Mouse (Mus musculus) liver, embryonic 12.5 days (tissue): ENCODE measurements around the gene Psmb7. TPM values are rescaled to one million over a fixed set of nuclear protein-coding genes. Genes with fewer than 3 reads are reported as not detected.
A peak's percentile ranks its signal among the peaks of the same experiment; 100 is the strongest.

ENCODE experiments used
- ATAC-seq: fragments of 200-750 bp; cut with Nextera tagmentation; 2 replicates; pipeline ENCODE4 v1.8.0; 2017; ENCODE audit warnings: moderate number of reproducible peaks, mild to moderate bottlenecking, moderate library complexity
- H3K27ac ChIP-seq: fragments of 300-500 bp; sonication (generic); 2 replicates; pipeline ENCODE4 v1.5.1; 2016; ENCODE audit warnings: mild to moderate bottlenecking
- H3K27me3 ChIP-seq: fragments of 300-500 bp; sonication (generic); replicated peaks from 2 replicates; pipeline ENCODE4 v1.6.1; 2016; ENCODE audit warnings: mild to moderate bottlenecking, moderate library complexity
- H3K36me3 ChIP-seq: fragments of 300-500 bp; sonication (generic); 2 replicates; pipeline ENCODE4 v1.6.1; 2016; ENCODE audit warnings: mild to moderate bottlenecking, moderate library complexity
- H3K4me1 ChIP-seq: fragments of 300-500 bp; sonication (generic); 2 replicates; pipeline ENCODE4 v1.6.1; 2016
- H3K4me2 ChIP-seq: fragments of 300-500 bp; sonication (generic); 2 replicates; pipeline ENCODE4 v1.6.1; 2016; ENCODE audit warnings: mild to moderate bottlenecking, moderate library complexity
- H3K4me3 ChIP-seq: fragments of 300-500 bp; sonication (generic); 2 replicates; pipeline ENCODE4 v1.5.1; 2016; ENCODE audit warnings: mild to moderate bottlenecking, moderate library complexity
- H3K9ac ChIP-seq: fragments of 300-500 bp; sonication (generic); 2 replicates; pipeline ENCODE4 v1.6.1; 2016; ENCODE audit warnings: mild to moderate bottlenecking, moderate library complexity
- H3K9me3 ChIP-seq: fragments of 300-500 bp; sonication (generic); replicated peaks from 2 replicates; pipeline ENCODE4 v1.6.1; 2016; ENCODE audit warnings: mild to moderate bottlenecking, moderate library complexity
- WGBS: fragments of 180-500 bp; shearing (Covaris S2); methylation state at CpG from one replicate; pipeline ENCODE4 v1.1.7; 2016; ENCODE audit not compliant: insufficient replicate concordance; 5-methylcytosine and 5-hydroxymethylcytosine counted together
- polyA plus RNA-seq: library from polyadenylated mRNA; unstranded; fragments of >200 nt; fragmentation: Nextera tagmentation; extraction: Ambion mirVana; gene quantifications from 2 replicates; pipeline ENCODE4 v1.2.1, GENCODE M21; 2016

Psmb7 gene
- polyA plus RNA-seq, 1 experiment from 2014 or later, result 195 TPM

GRCm38 (mm10) chr2:38612596-38612995 is 31.3 kb downstream of the Psmb7 start:
- no peak overlapping the region for H3K4me3 ChIP-seq
- H3K27me3 ChIP-seq, result no peaks in the 10 kb centered on the region
- no peak overlapping the region for H3K4me2 ChIP-seq
- no peak overlapping the region for H3K9ac ChIP-seq
- H3K36me3 ChIP-seq, result peaks cover 61% of the 10 kb centered on the region
- ATAC-seq, result no peak
- peaks cover 25% of the 10 kb centered on the region for H3K4me1 ChIP-seq
- 87% methylated on average over 6 of the region's 6 CpGs for WGBS
- H3K9me3 ChIP-seq, result no peaks in the 10 kb centered on the region
- H3K27ac ChIP-seq, result no peak overlapping the region

GRCm38 (mm10) chr2:38610161-38610560 is 33.7 kb downstream of the Psmb7 start:
- 75% methylated on average over 2 of the region's 2 CpGs for WGBS
- Histone ChIP-seq H3K9me3 (no peaks in the 10 kb centered on the region), H3K36me3 (peaks cover 63% of the 10 kb centered on the region), H3K27me3 (no peaks in the 10 kb centered on the region), H3K4me1 (peaks cover 6% of the 10 kb centered on the region; the same call in 1 of the 2 replicates), H3K27ac (no peak overlapping the region), H3K9ac (no peak overlapping the region), H3K4me3 (no peak overlapping the region), H3K4me2 (no peak overlapping the region)
- ATAC-seq, result no peak

GRCm38 (mm10) chr2:38609310-38609709 is 34.6 kb downstream of the Psmb7 start:
- no peak for ATAC-seq
- 94% methylated on average over 11 of the region's 11 CpGs for WGBS
- Histone ChIP-seq H3K9me3 (no peaks in the 10 kb centered on the region), H3K27me3 (no peaks in the 10 kb centered on the region), H3K9ac (no peak overlapping the region), H3K36me3 (peaks cover 60% of the 10 kb centered on the region), H3K4me3 (no peak overlapping the region), H3K4me1 (peaks cover 6% of the 10 kb centered on the region; the same call in 1 of the 2 replicates), H3K4me2 (no peak overlapping the region), H3K27ac (no peak overlapping the region)

GRCm38 (mm10) chr2:38608831-38609309 is 35.0 kb downstream of the Psmb7 start:
- Histone ChIP-seq H3K27me3 (no peaks in the 10 kb centered on the region), H3K4me1 (peaks cover 6% of the 10 kb centered on the region; the same call in 1 of the 2 replicates), H3K4me3 (no peak overlapping the region), H3K4me2 (no peak overlapping the region), H3K9me3 (no peaks in the 10 kb centered on the region), H3K9ac (no peak overlapping the region), H3K27ac (no peak overlapping the region), H3K36me3 (peaks cover 60% of the 10 kb centered on the region)
- ATAC-seq, result no peak
- 85% methylated on average over 5 of the region's 5 CpGs for WGBS

- Histone ChIP-seq H3K27me3 (no peaks in the 10 kb centered on the region), H3K9me3 (no peaks in the 10 kb centered on the region), H3K36me3 (peaks cover 49% of the 10 kb centered on the region), H3K4me1 (no peaks in the 10 kb centered on the region), H3K9ac (no peak overlapping the region), H3K4me3 (no peak overlapping the region), H3K27ac (no peak overlapping the region), H3K4me2 (no peak overlapping the region)
- no peak for ATAC-seq
- WGBS, result 65% methylated on average over 1 of the region's 1 CpGs
These were observed 36.2 kb downstream of the Psmb7 start for GRCm38 (mm10) chr2:38607716-38608115.

- Histone ChIP-seq H3K9ac (no peak overlapping the region), H3K4me2 (no peak overlapping the region), H3K27me3 (no peaks in the 10 kb centered on the region), H3K27ac (no peak overlapping the region), H3K4me3 (no peak overlapping the region), H3K9me3 (no peaks in the 10 kb centered on the region), H3K36me3 (peaks cover 27% of the 10 kb centered on the region), H3K4me1 (peaks cover 8% of the 10 kb centered on the region; the same call in 1 of the 2 replicates)
- ATAC-seq, result no peak
These were observed 43.0 kb downstream of the Psmb7 start for GRCm38 (mm10) chr2:38600842-38601241.

- WGBS, result 74% methylated on average over 2 of the region's 2 CpGs
- H3K9ac ChIP-seq, result no peak overlapping the region
- no peak overlapping the region for H3K4me2 ChIP-seq
- no peak overlapping the region for H3K27ac ChIP-seq
- ATAC-seq, result no peak
- H3K9me3 ChIP-seq, result no peaks in the 10 kb centered on the region
- no peak overlapping the region for H3K4me3 ChIP-seq
- no peaks in the 10 kb centered on the region for H3K27me3 ChIP-seq
- H3K36me3 ChIP-seq, result peaks cover 38% of the 10 kb centered on the region
- peaks cover 8% of the 10 kb centered on the region; the same call in 1 of the 2 replicates for H3K4me1 ChIP-seq
These were observed 45.5 kb downstream of the Psmb7 start for GRCm38 (mm10) chr2:38598395-38598794.

- Histone ChIP-seq H3K4me3 (no peak overlapping the region), H3K27me3 (no peaks in the 10 kb centered on the region), H3K9me3 (no peaks in the 10 kb centered on the region), H3K9ac (no peak overlapping the region), H3K36me3 (peaks cover 38% of the 10 kb centered on the region), H3K4me2 (no peak overlapping the region), H3K4me1 (peaks cover 12% of the 10 kb centered on the region; the same call in 1 of the 2 replicates), H3K27ac (no peak overlapping the region)
- 86% methylated on average over 1 of the region's 1 CpGs for WGBS
- ATAC-seq, result no peak
These were observed 46.0 kb downstream of the Psmb7 start for GRCm38 (mm10) chr2:38597896-38598295.

GRCm38 (mm10) chr2:38594874-38595273 is 49.0 kb downstream of the Psmb7 start:
- H3K27ac ChIP-seq, result no peak overlapping the region
- H3K9ac ChIP-seq, result no peak overlapping the region
- 88% methylated on average over 7 of the region's 7 CpGs for WGBS
- peaks cover 36% of the 10 kb centered on the region for H3K36me3 ChIP-seq
- no peaks in the 10 kb centered on the region for H3K9me3 ChIP-seq
- no peak for ATAC-seq
- H3K4me1 ChIP-seq, result peaks cover 27% of the 10 kb centered on the region
- H3K27me3 ChIP-seq, result no peaks in the 10 kb centered on the region
- no peak overlapping the region for H3K4me3 ChIP-seq
- no peak overlapping the region for H3K4me2 ChIP-seq

- Histone ChIP-seq H3K4me1 (peaks cover 19% of the 10 kb centered on the region), H3K4me3 (no peak overlapping the region), H3K9me3 (no peaks in the 10 kb centered on the region), H3K36me3 (peaks cover 54% of the 10 kb centered on the region), H3K4me2 (no peak overlapping the region), H3K27me3 (no peaks in the 10 kb centered on the region), H3K27ac (no peak overlapping the region), H3K9ac (no peak overlapping the region)
- no peak for ATAC-seq
- 71% methylated on average over 6 of the region's 6 CpGs for WGBS
These were observed 52.0 kb downstream of the Psmb7 start for GRCm38 (mm10) chr2:38591751-38592459.

- Histone ChIP-seq H3K9ac (no peak overlapping the region), H3K4me2 (no peak overlapping the region), H3K36me3 (peaks cover 87% of the 10 kb centered on the region), H3K27ac (no peak overlapping the region), H3K4me1 (peaks cover 13% of the 10 kb centered on the region), H3K9me3 (no peaks in the 10 kb centered on the region), H3K4me3 (no peak overlapping the region), H3K27me3 (no peaks in the 10 kb centered on the region)
- ATAC-seq, result no peak
- 74% methylated on average over 6 of the region's 6 CpGs for WGBS
These were observed 57.2 kb downstream of the Psmb7 start for GRCm38 (mm10) chr2:38586733-38587132.

GRCm38 (mm10) chr2:38585379-38585736 is 58.5 kb downstream of the Psmb7 start:
- Histone ChIP-seq H3K9me3 (no peaks in the 10 kb centered on the region), H3K36me3 (peaks cover 87% of the 10 kb centered on the region), H3K4me3 (no peak overlapping the region), H3K4me1 (peaks cover 17% of the 10 kb centered on the region; the same call in 1 of the 2 replicates), H3K27ac (no peak overlapping the region), H3K27me3 (no peaks in the 10 kb centered on the region), H3K4me2 (no peak overlapping the region), H3K9ac (no peak overlapping the region)
- 69% methylated on average over 5 of the region's 5 CpGs for WGBS
- ATAC-seq, result peak; percentile 62
